Mouse (Mus musculus) myocyte (in vitro differentiated cells): ENCODE results near the gene Irf5.

ENCODE experiments used
- CEBPB ChIP-seq: IDR thresholded peaks from 2 replicates; pipeline ENCODE4 v1.6.1; 2011; ENCODE audit warnings: mild to moderate bottlenecking, moderate library complexity; ENCODE audit not compliant: poor library complexity, insufficient read depth, severe bottlenecking
- E2F4 ChIP-seq: IDR thresholded peaks from one replicate; pipeline ENCODE4 v1.6.1; 2011; ENCODE audit warnings: mild to moderate bottlenecking, control low read depth, moderate library complexity; ENCODE audit not compliant: insufficient read depth
- MAX ChIP-seq: IDR thresholded peaks from one replicate; pipeline ENCODE4 v1.6.1; 2011; ENCODE audit warnings: low read depth, mild to moderate bottlenecking, control low read depth
- MYOD1 ChIP-seq, 3 experiments: IDR thresholded peaks; one replicate each; pipeline ENCODE4 v1.6.1; 2011; ENCODE audit warnings: control low read depth in 2 of 3, low read depth in 2 of 3, mild to moderate bottlenecking in 2 of 3, moderate library complexity in 1 of 3; ENCODE audit not compliant: insufficient read length in 2 of 3, control insufficient read depth in 1 of 3
- MYOG ChIP-seq, 3 experiments: IDR thresholded peaks; one replicate each; pipeline ENCODE4 v1.6.1; 2011; ENCODE audit warnings: control low read depth in 2 of 3, low read depth in 2 of 3, mild to moderate bottlenecking in 2 of 3; ENCODE audit not compliant: insufficient read length in 2 of 3, control insufficient read depth in 1 of 3, insufficient read depth in 1 of 3
- POLR2A ChIP-seq: IDR thresholded peaks from one replicate; pipeline ENCODE4 v1.6.1; 2011; ENCODE audit warnings: low read depth, mild to moderate bottlenecking, control low read depth, moderate library complexity; ENCODE audit not compliant: insufficient read length
- POLR2AphosphoS2 ChIP-seq: IDR thresholded peaks from one replicate; pipeline ENCODE4 v1.6.1; 2011; ENCODE audit warnings: low read depth, control low read depth; ENCODE audit not compliant: insufficient read length
- REST ChIP-seq: IDR thresholded peaks from one replicate; pipeline ENCODE4 v1.6.1; 2011; ENCODE audit warnings: mild to moderate bottlenecking, control low read depth, moderate library complexity; ENCODE audit not compliant: insufficient read depth, insufficient read length
- SRF ChIP-seq: IDR thresholded peaks from one replicate; pipeline ENCODE4 v1.6.1; 2011; ENCODE audit warnings: low read depth; ENCODE audit not compliant: control insufficient read depth, insufficient read length
- TCF12 ChIP-seq: IDR thresholded peaks from one replicate; pipeline ENCODE4 v1.6.1; 2011; ENCODE audit warnings: mild to moderate bottlenecking, control low read depth; ENCODE audit not compliant: poor library complexity, insufficient read depth, severe bottlenecking
- USF1 ChIP-seq: IDR thresholded peaks from one replicate; pipeline ENCODE4 v1.6.1; 2011; ENCODE audit warnings: low read depth, mild to moderate bottlenecking, control low read depth, moderate library complexity

DNA sequence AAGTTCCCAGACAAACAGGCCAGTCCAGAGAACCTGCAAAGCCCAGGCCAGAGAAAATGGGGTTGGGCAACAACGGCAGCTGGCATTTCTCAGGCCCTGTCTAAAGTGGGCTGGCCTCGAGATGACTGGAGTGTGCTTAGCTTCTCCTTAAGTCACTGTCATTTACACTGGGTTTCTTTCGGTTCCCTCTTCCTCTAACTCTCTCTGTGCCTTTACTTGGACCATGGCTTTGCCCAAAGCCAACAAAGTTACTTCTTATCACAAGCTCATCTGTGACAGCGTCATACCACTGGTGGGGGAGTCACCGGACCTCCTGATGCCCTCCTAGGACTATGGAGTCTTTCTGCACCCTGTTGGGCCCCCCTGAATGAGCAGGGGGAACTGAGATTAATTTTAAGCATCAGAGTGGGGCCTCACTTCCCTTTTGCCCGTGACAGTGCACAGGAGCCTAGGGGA is 2.4 kb upstream of the Irf5 start:
- no peak for TF ChIP-seq POLR2AphosphoS2
- no peak for TF ChIP-seq CEBPB
- no peak for TF ChIP-seq USF1
- no peak for TF ChIP-seq POLR2A
- no peak for TF ChIP-seq SRF
- TF ChIP-seq MAX: no peak
- TF ChIP-seq TCF12: no peak
- no peak for TF ChIP-seq MYOG (IDR thresholded peaks at IDR 0.05; ENCODE audit: control insufficient read depth in 1 of 3, insufficient read depth in 1 of 3, insufficient read length in 2 of 3, low read depth in 2 of 3)
- no peak for TF ChIP-seq E2F4
- no peak for TF ChIP-seq MYOD1 (IDR thresholded peaks at IDR 0.05; ENCODE audit: control insufficient read depth in 1 of 3, insufficient read length in 2 of 3, low read depth in 2 of 3)
- TF ChIP-seq REST: no peak
